Mouse (Mus musculus): ENCODE data around the gene Trio.
"Not testable (repeated sequence)": the region's sequence is repeated elsewhere in the genome, so short reads cannot be mapped to it uniquely, and the experiment has no call there.

DNA sequence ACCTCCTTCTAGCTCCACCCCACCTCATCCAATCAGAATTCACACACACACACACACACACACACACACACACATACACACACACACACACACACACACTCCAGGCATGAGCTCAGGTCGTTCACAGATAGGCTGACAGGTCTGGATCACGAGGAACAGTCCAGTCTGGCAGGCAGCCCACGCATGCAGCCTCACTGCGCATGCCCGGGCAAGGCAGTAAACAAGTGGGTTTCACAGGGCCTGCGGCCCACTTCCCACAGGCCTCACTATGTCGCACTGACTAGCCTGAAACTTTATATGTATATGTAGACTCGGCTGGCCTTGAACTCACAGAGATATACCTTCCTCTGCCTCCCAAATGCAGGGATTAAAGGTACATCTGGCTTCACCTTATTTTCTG, 305.4 kb downstream of the Trio start:
- not testable (repeated sequence) for TF ChIP-seq POLR2A (IDR thresholded peaks at IDR 0.05; ENCODE audit: low read depth, low read length); CTCF (IDR thresholded peaks at IDR 0.05; ENCODE audit: borderline replicate concordance, insufficient read depth, low read length)

Measured in embryonic fibroblast, embryonic 13.5 days (primary cell).